Mouse (Mus musculus) mouse embryonic stem cell (cell line): ENCODE results near the gene Sgpp2.

ENCODE experiments used
- in situ Hi-C, 2 experiments: fragments of 300-500 bp; cut with MboI; formaldehyde crosslinking; loops; 1 replicate in 1 of 2; 3 replicates in 1 of 2; pipeline ENCODE4 v1.14.3; 2019 to 2020; ENCODE audit warnings: low sequenced_read_pairs in 2 of 2, low pct_unique_long_range_greater_than_20kb in 1 of 2, mixed read lengths in 1 of 2; ENCODE audit not compliant: unreplicated experiment in 1 of 2

Sgpp2 gene

DNA sequence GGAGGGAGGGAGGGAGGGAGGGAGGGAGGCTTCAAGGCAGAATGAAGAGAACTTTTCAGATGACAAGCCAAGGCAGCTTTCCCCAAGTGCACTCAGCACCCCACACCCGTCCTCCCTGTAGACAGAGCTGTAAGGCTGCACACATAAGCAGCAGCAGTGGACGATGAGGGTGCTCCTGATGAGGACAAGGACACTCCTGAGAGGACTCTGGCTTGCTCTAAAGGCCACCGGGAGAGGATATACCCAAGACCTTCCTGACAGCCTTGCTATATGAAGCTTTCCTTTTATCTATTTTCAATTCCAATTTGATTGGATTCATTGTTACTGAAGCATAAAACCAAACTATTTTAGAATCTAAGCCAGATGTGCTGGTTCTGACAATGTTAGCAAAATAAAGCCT is 116.7 kb downstream of the Sgpp2 start:
- in situ Hi-C loops: no loop called here

DNA sequence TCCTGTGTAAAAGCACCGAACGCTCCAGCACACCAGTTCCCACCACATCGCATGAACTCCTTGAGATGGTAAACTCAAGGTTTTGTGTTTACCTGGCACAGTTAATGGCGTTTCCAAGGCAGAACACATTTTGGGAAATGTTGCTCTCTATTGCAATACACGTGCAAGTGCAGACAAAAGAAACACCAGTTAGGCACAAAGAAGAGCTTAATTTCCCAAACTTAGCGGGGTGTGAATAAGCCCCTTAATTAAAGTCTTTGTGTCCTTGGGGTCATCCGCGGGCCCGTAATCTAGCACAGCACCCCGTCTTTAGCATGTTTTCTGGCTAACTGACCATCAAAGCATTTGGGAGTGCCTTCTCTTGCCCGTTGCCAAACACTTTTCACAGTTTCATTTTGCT is 118.7 kb downstream of the Sgpp2 start:
- in situ Hi-C loops: no loop called here

DNA sequence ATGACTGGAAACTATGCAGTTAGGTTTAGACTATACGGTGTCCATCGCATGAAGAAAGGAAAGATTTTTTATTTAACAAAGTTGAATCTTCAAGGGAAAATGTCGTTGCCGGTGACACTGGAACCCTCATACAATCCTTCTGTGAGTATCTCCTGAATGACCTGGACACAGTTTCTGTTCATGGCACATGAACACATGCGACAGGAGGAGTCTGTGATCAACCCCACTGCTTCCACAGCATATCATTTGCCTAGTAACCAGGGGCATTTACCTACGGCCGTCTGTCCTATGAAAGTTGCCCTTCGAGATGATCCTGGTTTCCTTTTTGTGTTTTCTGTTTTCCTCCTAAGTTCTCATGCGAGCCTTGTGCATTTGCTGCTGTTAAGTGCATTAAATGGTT is 123.3 kb downstream of the Sgpp2 start:
- in situ Hi-C loops: no loop called here

DNA sequence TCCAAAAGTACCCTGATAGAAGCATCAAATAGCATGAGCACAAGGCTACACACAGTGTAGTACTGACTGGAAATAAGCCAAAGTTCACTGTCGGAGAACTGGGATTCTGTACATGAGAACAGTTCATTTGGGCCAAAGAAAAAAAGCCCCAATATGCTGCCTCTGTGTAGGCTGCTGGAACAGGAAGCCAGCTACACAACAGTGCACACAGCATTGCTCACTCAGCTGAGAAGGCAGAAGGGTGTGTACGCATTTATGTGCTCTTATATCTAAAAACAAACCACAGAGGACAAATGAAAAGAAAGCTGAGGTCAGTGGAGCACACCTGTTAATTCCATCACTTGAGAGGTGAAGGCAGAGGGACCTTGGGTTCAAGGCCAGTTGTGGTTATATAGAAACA is 125.8 kb downstream of the Sgpp2 start:
- in situ Hi-C loops: no loop called here

DNA sequence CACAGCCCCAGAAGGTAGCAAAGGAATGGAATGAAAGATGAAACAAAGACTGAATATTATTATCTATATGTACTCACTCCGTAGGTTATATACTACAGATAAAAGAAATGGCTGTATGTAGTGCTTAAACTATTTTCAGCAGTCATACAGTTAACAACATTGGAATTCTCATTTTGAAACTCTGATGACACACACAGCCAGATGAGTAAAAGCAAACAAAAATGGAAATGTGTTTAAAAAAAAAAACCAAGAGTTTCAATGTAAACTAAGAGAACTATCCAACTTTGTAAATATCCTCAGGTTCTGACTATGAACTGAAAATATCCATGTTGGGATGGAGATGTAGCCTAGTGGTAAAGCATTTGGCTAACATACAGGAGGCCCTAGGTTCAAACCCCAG is 126.3 kb downstream of the Sgpp2 start:
- in situ Hi-C loops: no loop called here

DNA sequence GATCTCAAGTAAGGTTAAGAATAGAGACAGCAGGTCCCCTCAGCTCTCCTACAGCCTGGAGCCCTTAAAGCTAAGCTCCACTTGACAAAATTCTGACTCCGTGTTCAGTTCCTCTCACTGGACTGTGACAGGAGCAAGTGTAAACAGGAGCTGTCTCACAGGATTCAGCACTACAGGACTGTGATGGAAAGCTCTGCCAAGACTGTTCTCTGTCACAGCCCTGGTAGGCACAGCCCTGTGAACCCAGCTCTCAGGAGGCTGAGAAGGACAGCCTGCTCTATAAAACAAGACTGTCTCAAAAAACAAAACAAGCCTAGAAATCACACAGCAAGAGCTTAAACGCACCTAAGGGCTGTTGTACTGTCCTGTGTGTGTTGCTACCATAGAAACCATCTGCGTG is 127.0 kb downstream of the Sgpp2 start:
- in situ Hi-C loops: no loop called here

DNA sequence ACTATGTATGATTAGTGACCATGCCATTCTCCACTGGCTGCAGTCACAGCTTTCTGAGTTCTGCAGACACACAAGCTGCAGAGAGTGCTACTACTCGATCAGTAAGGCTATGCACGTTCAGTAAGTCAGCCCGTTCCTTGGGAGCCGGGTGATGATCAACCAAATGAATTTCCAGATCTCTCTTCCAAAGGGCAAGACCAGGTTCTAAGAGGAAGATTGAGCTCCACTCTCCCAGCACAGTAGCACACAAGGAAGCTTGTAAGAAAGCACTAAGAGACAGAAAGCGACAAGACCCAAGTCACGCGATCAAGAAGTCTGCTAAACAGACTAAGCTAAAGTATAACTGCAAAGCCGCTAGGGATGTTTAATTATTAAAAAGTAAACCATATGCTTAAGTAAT is 130.6 kb downstream of the Sgpp2 start:
- in situ Hi-C loops: no loop called here

DNA sequence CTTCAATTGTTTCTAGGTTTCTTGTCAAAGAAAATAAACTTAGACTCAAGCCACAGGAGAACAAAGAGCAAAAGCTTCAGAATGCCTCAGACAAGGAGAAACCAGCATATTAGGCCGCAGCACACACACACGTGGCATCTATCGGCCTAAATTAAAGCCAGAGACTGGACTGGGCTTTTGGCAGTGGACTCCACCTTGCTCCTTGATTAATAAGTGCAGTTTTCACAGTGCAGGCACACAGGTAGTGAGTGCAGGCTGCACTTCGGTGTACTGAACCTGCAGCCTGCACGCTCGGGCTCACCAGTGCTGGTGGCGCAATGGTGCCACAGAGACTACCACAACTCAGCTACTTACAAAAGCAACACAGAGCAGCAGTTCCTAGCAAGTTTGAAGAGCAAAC is 132.9 kb downstream of the Sgpp2 start:
- in situ Hi-C loops: no loop called here

DNA sequence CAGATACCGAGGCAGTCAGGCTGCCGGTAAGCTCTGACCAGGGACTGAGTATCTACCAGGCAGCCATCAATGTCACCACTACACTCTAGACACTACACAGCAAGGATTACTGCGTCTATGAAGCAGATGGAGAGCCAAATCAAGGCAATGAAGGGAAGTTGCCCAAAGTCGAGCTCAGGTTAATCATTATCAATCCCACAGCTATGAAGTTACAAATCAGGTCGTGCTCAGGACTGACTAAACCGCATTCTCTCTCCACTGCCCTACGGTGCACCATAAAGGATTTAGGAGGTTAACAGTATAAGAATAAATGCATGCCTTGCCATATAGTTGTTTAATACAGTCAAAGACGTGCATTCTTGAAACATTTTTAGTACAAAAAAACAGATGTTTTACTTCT is 136.1 kb downstream of the Sgpp2 start:
- in situ Hi-C loops: no loop called here

DNA sequence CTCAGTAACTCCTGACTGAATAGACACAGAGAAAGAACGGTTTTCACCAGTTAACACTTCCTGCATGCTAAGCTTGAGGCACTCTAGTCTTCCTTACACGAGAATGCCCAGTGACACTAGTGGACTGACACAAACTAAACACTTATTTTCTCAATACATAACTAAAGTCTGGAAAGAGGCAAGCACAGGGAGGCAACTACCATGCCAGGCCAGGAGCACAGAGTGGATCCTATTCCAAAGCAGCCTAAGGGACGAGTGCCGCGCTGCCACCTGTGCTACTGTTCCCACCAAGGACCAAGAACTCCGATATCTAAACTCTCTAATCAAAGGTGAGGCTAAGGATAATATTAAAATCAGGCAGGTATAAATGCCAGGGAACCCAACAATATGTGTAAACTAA is 136.6 kb downstream of the Sgpp2 start:
- in situ Hi-C loops: no loop called here

DNA sequence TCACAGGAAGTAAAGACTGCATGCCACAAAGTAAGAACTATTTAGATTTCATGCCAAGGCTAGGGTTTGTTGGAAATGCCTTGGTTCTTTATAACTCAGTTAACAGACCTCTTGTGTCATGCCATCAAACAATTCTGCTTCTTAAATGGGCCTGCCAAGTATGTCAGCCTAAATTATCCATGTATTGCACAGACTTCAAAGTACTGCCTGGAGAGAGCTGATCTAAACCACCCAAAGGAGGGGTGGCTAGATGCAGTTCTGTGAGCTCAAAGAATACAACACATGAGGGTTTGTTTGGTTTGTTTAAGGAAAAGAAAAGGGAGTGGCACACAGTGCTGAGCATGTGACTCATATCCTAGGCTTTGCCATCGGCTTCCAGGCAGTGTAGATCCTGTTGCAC is 137.9 kb downstream of the Sgpp2 start:
- in situ Hi-C loops: no loop called here

DNA sequence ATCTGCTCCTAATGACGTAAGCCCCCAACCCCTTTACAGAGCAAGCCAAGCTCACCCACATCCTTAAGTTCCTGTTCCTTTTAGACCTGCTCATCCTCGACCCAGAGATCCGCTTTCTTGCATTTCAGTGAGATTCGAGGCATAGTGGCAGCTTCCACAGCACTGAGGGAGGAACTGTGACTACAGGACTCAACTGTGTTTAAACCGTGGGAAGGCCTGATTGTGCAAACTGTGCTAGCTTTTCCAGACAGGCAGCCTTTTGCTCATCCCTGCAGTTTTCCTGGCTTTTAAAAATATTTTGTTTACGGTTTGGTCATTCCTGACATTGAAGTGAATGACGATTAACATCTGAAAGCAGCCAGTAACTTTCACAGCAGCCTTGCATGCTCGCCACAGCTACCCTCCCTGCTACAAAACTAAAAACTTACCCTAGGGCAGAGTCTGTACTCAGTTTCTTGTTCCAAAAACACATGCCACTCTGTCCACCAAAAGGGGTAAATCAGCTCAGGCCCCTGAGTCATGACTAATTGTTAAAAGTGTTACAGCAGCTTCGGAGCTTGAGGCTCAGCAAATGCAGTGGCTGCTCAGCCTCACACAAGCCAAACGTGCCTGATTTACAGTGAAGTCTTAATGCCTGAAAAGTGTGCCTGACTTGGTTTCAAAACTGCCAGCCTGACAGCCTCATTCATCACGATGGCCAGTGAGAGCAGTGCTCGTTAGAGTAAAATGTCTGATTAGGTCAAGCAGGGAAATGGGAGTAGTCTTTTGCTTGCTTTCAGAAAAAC is 141.1 kb downstream of the Sgpp2 start:
- in situ Hi-C loops: no loop called here

DNA sequence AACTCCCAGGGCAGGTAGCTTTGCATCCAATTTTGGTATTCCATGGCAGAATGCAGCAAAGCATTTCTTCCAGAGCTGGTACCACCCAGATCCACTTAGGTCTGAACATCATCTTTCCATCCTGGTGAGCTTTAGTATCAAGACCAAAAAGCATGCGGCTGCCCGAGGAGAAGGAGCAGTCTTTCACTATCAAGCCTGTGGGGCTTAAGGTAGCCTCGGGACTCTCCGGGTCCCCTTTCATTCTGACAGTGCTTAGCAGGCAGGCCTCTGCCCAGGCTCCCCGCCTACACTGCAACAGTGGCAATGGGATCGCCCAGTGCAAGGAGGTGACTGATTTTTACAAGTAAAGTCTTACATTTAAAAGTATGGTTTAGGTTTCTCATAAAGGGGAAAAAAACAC is 142.4 kb downstream of the Sgpp2 start:
- in situ Hi-C loops: no loop called here

DNA sequence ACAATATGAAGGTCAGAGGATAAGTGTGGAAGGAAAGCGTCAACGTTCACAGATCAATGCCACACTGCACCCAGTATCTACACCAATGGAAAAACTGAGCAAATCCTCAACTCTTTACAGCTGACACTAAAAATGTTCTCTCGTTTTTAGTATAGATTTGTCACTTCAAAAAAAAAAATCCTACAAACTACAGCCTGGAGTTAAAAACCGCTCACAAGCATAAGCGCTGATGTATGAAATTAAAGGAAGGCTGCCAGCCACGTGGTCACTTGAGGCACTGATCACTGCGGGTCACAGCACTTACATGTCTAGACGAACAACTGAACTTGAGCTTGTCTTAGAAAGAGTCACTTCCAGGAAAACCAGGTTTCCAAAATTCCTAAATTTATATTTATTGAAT is 143.7 kb downstream of the Sgpp2 start:
- in situ Hi-C loops: no loop called here

DNA sequence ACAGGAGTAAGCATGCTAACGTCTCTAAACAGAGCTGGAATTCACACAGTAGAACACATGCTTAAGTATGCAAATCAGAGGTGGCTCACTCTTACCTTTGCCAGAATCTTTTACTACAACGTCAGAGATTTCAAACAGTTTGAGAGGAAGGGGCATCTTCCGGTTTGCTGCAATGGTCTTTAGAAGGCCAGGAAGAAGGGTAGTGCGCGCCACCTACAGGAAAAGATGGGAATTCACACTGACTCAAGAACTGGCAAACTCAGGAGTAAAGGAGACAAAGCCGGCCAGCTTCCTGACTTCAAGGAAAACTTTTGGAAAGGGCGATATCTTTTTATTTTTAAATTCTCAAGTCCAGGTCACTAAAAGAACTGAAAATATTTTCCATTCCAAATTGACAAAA is 144.5 kb downstream of the Sgpp2 start:
- in situ Hi-C loops: no loop called here
